Mouse (Mus musculus): ENCODE measurements around the gene Gm20894. TPM values are rescaled to one million over a fixed set of nuclear protein-coding genes. Genes with fewer than 3 reads are reported as not detected.
"Not testable (repeated sequence)": the region's sequence is repeated elsewhere in the genome, so short reads cannot be mapped to it uniquely, and the experiment has no call there.

The Gm20894 gene
- not detected in 2 replicates for polyA plus RNA-seq (2012; rRNA removed)

GRCm38 (mm10) chrY:28271412-28271811 is at the start of gene Gm20894:
TSS of gene Gm20894 (minus strand) at chrY:28271512.
- H3K4me1 ChIP-seq (ENCODE audit: control insufficient read depth, insufficient read depth, low read length); H3K27ac ChIP-seq (ENCODE audit: insufficient read depth, low read length); H3K4me3 ChIP-seq (ENCODE audit: insufficient read depth, low read length): not testable (repeated sequence)

All from cortical plate, adult 2 months (tissue).